Mouse (Mus musculus): ENCODE data around the gene Boc.

GRCm38 (mm10) chr16:44549381-44549780 is 9.3 kb downstream of the Boc start:
- no peak for TF ChIP-seq CTCF (IDR thresholded peaks at IDR 0.05)
- TF ChIP-seq POLR2A (IDR thresholded peaks at IDR 0.05; ENCODE audit: insufficient read depth, low read depth, low read length) = no peak
- no peak for TF ChIP-seq EP300 (IDR thresholded peaks at IDR 0.05; ENCODE audit: insufficient read depth, low read depth, low read length)

Measured in heart, adult 2 months (tissue).